Mouse (Mus musculus) megakaryocyte-erythroid progenitor cell, adult 5-6 weeks (primary cell): ENCODE data around the gene Akr1a1. TPM values are rescaled to one million over a fixed set of nuclear protein-coding genes. Genes with fewer than 3 reads are reported as not detected.
"Not testable (repeated sequence)": the region's sequence is repeated elsewhere in the genome, so short reads cannot be mapped to it uniquely, and the experiment has no call there.

Source experiments
- ATAC-seq: replicated peaks from 2 replicates; pipeline ENCODE4 v1.8.0; 2016; ENCODE audit warnings: mild to moderate bottlenecking, inconsistent platforms; ENCODE audit not compliant: severe bottlenecking, poor library complexity, low FRiP score, low TSS enrichment
- total RNA-seq, 2 experiments: library from RNA; stranded (forward) in 1 of 2; stranded (reverse) in 1 of 2; fragments of 200-1000, 215-1000 nt in 1 of 2; fragments of >200 nt in 1 of 2; fragmentation: Nextera tagmentation in 1 of 2; gene quantifications; 2 replicates each; pipeline ENCODE4 v1.2.3; 2014 to 2017

Akr1a1 gene
- total RNA-seq, 2 experiments from 2014 or later = 243 to 502 TPM

DNA sequence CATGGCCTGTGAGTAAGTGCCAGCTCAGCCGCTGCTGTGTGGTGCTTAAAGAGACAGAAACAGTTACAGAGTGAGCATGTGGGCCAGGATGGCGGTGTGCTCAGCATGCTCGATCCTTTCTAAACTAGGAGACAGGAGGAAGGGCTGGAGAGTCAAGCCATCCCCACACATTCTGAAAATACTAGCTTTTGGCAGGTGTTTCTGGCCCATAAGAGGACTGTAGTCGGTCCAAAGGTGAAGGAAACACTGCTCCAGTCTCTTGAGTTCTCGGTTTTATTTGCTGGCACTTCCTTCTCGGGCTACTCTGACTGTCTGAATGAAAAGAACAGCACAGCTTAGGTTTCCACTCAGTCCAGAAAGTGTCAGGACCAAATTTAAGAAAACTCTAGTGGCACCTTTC, 9.3 kb upstream of the Akr1a1 start:
- ATAC-seq = no peak

DNA sequence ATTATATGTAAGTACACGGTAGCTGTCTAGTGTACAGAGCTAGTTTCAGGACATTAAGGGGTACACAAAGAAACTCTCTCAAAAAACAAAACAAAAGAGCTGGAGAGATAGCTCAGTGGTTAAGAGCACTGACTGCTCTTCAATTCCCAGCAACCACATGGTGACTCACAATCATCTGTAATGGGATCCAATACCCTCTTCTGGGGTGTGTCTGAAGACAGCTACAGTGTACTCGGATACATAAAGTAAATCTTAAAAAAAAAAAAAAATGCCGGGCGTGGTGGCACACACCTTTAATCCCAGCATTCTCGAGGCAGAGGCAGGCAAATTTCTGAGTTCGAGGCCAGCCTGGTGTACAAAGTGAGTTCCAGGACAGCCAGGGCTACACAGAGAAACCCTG, 8.4 kb upstream of the Akr1a1 start:
- ATAC-seq = not testable (repeated sequence)

DNA sequence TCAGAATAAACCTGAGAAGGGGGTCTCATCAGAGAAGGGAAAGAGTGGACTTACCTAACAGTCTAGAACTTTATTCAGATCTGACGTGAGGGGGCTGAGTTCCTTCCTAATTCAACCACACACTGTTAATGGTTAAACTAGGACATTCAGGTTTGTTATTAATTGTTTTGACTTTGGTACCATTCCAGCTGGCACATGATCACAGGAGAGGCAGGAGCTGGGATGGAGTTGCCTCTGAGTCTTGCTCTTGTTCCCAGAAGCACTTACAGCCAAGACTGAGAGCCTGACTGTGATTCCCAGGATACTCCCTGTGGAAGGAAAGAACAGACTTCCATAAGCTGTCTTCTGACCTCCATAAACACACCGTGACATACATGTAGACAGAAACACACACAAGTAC, 8.0 kb upstream of the Akr1a1 start:
- no peak for ATAC-seq

DNA sequence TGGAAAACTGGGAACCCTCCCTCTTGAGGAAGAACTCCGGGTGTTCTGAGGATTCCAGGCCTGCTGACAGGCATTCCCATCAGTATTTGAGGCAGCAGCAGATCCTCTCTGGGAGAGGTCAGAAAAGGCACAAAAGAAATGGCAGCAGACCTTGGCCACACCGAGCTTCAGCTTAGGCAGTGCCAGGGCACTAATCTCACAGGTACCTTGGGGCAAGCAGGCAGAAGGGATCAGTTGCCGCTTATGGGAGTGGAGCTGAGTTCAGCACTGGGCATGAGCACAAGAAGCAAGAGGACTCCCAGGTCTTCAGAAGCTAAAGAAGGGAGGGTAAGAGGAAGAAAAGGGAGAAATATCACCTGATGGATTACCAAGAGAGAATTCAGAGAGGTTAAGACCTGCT, 6.5 kb upstream of the Akr1a1 start:
- ATAC-seq = no peak

DNA sequence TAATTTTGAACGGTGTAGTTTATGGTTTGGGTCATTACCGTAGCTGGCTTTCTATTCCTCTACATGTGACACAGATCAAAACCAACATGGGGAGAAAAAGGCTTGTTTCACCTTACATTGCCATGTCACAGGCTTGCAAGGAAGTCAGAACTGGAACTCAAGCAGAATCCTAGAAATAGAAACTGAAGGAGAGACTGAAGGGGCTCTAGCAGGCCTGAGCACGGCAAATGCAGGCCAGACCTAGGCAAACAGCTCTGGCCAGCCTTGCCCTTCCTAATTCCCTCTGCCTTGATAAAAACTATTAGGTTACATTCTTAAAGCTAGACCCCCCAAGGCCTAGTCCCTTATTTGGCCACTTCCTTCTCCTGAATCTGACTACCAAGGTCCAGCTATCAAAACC, 4.2 kb upstream of the Akr1a1 start:
- ATAC-seq = no peak

DNA sequence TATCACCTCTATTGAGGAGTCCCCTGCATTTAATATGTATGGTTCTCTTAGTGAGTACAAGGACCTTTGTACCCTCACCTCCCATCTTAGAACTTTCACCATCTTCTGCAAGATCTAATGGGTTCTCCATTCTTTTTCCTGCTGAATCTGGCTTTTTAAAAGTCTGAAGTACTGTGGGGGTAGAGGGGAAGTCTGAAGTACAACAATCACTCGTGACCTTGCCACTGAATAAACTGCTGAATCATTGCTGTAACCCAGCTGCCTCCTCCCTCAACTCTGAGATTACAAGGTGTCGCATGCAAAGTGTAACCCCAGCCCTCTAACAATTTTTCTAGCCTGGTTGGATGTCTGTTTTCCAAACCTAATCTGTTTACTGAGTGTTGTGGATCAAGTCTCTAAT, 3.6 kb upstream of the Akr1a1 start:
- ATAC-seq = no peak

DNA sequence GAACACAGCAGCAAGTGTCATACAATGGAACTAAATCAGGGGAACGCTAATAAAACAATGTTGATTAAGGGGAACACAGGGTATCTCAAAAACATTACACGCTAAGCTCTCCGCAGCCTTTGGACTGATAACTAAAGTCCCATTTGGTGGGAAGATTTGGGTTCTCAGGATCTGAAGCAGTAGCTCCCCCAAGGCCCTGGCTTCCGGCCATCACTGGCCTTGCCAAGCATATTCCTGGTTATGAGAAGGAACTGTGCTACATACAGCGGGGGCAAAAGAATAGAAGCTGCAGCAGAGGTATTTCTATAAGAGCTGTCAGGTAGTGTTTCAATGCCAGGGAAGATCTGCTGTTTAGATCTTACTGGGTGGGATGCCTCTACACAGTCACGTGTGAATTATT, 1.7 kb upstream of the Akr1a1 start:
- no peak for ATAC-seq

DNA sequence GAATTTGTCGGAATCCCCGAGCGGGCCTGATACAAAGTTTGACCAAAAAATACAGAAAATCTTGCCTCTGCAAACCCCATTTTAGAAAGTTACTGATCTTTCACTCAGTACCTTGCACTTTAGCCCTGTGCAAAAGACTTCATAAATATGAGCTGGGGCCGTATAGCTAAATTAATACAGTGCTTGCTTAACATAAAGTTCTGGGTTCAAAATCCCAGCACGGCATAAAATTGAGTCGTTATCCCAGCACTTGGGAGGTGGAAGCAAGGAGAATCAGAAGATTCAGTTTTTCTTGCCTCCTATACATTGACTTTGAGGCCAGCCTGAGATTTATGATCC, 286 bp upstream of the Akr1a1 start:
- ATAC-seq = peak; percentile 16; the same call in 1 of the 2 replicates

DNA sequence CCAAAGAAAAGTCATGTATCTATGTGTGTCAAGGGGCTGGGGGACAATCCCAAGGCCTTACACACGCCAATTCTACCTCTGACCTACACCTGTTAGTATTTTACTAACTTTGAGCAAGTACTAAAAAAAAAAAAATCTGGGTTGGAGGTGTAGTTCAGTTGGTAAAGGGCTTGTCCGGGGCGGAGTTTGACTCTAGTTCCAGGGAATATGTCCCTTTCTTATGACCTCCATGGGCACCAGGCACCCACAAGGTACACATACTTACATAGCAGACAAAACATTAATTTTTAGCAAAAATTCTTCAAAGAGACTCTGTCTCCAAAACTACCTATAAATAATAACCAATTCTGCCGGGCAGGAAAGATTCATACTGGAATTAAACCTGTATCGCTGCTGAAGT, 1.1 kb downstream of the Akr1a1 start:
- ATAC-seq = no peak

DNA sequence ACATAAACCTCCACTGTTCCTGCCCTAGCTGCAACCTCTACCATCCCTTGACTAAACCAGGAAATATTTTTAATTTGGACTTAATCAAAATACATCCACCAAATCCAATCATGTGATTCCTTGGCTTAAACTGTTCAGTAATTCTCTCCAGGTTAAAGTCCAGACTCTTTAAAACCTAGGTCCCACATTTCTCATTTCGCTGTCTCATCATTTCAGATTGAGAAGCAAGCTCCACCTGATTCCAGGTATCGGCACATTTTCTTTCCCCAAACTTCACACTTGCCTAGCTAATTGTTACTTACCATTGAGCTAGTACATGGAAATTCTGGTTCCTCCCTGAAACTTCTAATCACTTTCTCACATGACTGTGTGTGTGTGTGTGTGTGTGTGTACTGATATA, 2.1 kb downstream of the Akr1a1 start:
- no peak for ATAC-seq

DNA sequence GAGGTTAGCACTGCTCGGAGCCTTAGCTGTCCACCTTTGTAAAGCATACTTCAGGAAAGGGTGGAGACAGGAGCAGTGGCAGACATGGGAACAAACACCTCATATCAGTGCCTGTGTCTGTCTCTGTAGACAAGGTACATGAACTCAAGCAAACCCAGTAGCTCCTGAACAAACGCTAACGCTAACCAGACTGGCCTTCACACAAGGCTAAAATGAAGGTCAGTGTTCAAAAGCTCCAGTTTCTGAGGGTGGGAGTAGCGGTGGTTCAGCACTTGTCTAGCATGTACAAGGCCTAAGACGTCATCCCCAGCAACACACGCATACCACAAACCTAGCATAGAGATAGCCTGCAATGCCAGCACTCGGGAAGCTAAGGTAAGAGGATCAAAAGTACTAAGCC, 5.9 kb downstream of the Akr1a1 start:
- no peak for ATAC-seq

DNA sequence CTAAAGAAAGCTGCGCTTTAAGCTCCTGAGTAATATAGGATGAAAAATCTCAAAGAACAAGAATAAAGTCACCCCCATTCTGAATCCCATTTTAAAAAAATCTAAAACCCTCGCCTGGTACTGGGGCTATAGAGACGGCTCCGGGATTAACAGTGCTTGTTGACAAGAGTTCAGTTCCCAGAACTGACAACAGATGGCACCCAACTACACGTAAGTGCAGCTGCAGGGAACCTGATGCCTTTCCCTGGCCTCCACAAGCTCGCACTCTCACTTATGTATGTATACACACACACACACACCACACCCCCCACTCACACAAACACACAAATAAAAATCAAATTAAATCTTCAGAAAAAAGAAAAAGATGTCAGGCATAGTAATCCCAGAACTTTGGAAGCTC, 7.2 kb downstream of the Akr1a1 start:
- ATAC-seq = peak; percentile 84

DNA sequence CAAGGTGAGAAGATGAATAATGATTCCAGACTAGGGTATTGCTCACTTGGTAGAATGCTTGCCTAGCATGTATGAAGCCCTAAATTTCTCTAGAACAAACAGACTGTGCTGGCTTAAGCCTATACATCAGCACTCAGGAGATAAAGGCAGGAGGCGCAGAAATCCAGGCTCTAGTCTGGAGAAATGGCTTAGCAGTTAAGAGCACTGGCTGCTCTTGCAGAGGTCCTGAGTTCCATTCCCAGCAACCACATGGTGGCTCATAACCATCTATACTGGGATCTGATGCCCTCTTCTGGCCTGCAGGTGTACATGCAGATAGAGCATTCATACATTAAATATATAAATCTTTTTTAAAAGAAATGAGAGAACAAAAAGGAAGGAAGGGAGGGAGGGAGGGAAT, 9.4 kb downstream of the Akr1a1 start:
- ATAC-seq = no peak

DNA sequence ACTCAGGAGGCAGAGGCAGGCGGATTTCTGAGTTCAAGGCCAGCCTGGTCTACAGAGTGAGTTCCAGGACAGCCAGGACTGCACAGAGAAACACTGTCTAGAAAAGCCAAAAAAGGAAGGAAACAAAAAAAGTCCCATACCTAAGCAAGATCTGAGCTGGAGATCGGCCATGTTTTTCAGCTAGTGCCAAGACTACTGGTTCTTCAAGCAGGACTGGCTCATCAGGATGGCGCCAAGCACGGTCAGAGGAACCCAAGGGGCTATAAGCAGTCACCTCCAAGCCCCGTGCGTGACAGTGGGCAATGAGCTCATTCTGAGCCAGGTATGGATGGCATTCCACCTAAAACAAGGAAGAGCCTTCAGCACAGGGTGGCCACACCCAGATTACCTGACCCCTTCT, 12.7 kb downstream of the Akr1a1 start:
- no peak for ATAC-seq

DNA sequence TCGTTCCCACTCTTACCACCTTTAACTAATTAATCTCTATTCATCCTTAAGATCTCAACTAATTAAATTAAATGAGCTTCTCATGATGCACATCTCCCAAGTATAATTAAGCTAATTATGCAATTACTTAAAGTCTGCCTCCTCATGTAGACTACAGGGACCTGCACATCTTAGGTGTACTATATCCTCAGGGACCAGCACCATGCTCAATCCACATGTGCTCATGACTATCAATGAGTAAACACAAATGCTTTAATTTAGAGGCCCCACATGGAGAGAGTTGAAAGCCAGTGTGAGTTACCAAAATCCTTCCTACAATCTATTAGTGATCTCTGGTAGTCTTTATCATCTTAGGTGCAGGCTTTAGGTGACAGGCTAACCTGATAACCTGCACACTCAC, 16.3 kb downstream of the Akr1a1 start:
- no peak for ATAC-seq

DNA sequence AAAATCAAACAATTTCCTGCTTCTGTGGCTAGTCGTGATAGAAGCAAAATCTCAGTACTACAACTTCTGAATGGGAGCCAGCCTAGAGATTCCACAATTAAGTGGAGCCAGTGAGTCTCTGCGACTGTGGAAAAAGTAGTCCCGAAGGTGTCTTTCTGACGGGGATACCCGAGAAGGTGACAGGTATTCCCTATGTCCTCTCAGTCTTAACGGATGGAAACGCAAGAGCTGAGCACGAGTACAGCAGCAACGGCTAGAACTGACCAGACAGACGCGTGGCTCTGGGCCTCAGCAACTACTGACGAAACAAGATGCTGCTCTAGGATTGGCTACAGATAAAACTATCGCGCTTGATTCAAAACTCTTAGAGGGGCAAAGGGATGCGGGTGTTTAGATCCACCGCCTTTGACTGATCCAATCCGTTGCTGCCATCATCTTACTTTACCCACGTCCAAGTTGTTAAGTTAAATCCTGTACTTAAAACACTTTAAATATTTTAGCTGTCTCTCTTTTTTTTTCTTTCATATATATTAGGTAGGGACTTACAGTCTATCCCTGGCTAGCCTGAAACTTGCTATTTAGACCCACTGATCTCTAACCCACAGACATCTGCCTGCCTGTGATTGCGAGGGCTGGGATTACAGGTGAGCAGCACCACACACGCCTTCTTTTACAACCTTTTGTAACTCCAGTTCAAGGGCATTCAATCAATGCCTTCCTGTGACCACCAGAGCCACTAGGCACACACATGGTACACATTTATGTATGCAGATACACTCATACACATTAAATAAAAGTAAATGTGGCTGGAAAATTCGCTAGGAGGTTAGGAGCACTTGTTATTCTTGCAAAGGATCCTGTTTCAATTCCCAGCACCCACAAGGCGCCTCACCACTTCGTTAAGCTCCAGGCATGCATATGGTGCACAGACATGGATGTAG, 23.5 kb downstream of the Akr1a1 start, which contains the start of gene Nasp:
Gene Nasp (minus strand): TSS at position 220 of the 941 bp plus-strand sequence.
- peak; percentile 84 for ATAC-seq

DNA sequence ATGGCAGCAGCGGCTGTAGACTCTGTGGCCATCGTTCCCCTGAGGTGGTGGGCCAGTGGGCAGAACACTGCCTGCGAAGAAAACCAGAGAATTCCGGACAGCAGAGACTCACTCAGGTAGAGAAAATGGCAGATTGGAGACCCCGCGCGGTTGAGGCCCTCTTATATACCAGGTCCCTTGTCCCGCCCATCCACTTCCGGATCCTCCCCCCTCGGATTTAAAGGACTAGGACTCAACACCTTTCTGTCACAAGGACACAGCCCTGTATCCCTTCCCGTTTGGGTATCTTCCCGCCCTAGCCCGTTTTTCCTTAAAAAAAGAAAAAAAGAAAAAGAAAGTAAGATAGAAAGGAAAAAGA, 24.1 kb downstream of the Akr1a1 start:
- ATAC-seq = peak; percentile 87

DNA sequence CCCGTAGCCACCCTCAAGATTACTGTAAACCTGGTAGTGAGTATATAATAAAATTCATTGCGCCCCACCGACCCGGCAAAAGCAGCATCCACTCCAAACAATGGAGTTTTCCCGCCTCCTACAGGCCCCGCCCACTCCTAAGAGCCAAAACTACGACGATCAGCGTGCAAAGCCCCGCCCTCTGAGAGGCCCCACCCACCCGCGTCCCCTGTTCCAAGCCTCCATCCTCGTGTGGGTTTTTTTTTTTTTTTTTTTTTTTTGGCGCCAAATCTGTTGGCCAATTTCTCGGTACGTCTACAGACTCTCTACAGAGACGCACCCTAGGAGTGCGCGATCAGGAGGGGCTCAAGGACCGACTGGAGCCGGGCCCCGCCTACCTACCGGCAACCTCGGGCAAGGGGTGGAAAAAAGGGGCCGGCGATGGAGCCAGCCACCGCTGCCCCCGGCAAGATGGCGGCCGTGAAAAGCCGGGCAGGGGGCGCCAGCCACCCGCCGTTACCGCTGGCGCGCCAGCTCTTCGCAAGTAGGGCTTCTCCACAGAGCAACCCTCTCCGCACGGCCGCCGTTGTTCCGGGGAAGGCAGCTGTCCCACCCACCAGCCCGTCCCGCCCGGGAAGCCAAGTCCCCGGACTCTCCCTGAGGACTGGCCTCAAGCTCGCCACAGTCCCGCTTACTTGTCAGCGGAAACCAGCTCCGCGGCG, 24.7 kb downstream of the Akr1a1 start:
- ATAC-seq = peak; percentile 76

DNA sequence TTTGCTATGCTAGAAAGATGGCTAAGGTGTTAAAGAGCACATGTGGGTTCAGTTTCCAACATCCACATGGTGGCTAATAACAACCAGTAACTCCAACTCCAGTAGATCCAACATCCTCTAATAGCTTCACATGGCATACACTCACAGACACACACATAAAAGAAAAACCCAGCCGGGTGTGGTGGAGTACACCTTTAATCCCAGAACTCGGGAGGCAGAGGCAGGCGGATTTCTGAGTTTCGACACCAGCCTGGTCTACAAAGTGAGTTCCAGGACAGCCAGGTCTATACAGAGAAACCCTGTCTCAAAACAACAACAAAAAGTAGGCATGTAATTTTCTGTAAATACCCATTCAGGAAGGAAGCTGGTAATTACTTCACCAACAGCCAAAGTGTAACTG, 26.6 kb downstream of the Akr1a1 start:
- ATAC-seq = no peak

DNA sequence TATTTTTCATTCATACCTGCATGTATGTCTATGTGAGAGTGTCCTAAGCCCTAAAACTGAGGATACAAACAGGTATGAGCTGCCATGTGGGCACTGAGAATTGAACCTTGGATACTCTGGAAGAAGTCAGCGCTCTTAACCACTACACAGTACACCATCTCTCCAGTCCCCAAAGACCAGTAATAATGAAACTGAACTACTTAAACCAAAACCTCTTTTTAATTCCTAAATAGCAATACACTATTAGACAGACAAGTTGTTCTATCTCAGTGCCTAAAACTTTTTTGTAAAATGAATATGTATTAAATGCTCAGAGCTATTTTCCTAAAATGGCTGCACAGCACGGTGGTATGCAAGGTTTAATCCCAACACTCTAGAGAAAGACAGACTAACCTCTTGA, 36.2 kb downstream of the Akr1a1 start:
- no peak for ATAC-seq

DNA sequence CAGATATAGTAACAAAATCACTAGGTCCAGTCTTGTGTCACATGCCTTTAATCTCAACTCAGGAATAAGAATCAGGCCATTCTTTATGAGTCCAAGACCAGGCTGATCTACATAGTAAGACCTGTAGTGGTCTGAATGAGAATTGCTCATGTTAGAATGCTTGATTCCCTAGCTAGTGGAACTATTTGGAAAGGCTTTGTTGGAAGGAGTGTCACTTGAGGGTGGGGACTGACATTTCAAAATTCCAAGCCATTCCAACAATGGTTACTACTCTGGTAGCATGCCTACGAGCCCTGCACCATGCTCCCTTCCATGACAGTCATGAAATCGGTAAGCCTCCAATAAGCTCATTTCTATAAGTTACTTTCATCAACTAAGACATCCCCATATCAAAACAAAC, 38.9 kb downstream of the Akr1a1 start:
- ATAC-seq = no peak
